ENCODE assay signal across 8 mouse cellular contexts in the genomic region with DNA sequence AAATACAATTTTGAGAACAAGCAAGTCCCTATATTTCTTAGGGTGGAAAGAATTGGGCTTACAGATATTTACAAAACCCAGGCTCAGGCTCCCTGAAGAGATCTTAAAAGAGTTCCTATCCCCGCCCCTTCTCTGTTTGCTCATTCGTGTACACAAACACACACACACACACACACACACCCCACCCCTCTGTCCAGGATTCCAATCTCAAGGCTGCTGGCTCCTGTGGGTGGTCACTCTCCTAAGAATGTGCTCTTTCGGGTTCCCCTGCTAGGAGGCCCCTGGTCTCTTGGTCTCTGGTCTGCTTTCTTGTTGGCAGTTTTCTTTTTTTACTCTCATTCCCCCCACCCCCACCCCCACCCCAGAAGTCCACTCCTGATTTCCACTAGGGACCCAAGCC. TPM values are rescaled to one million over a fixed set of nuclear protein-coding genes. Genes with fewer than 3 reads are reported as not detected.
A peak's percentile ranks its signal among the peaks of the same experiment; 100 is the strongest.
DNase-seq lines count a peak whose midpoint lies in the region; ATAC-seq and TF ChIP-seq lines count a peak whose summit lies in the region.

No protein-coding gene starts in this region.

- H3K27me3 ChIP-seq in hindbrain, embryonic 11.5 days (ENCODE audit: control insufficient read depth, insufficient read depth, low read length), result no peaks in the 10 kb centered on the region

- peak; percentile 9 for DNase-seq in adrenal gland, postnatal 10 days
- no peak for DNase-seq in adrenal gland, adult 8-10 months
- DNase-seq in brain, embryonic 14.5 days (ENCODE audit: low read depth), result peak; percentile 54
- DNase-seq in hindbrain, embryonic 11.5 days (ENCODE audit: low spot score), result no peak
- peak; percentile 54 to 57 for DNase-seq in lung, postnatal 4 days
- no peak for DNase-seq in cerebellum, adult 8-10 months
- DNase-seq in thymus, postnatal 0 days (ENCODE audit: low spot score), result no peak
- no peak for DNase-seq in left cerebral cortex, adult 11 months (ENCODE audit: low spot score)

- peak; percentile 45; the same call in 1 of the 2 replicates for ATAC-seq in hindbrain, embryonic 11.5 days (ENCODE audit: low FRiP score)

- 0 out of 2 replicates have a peak overlapping the region, but pooled peaks have one; percentile 5 for H3K4me2 ChIP-seq in hindbrain, embryonic 11.5 days (replicated peaks; ENCODE audit: low read depth, low read length)

- H3K9me3 ChIP-seq in hindbrain, embryonic 11.5 days (ENCODE audit: control insufficient read depth, low read length), result no peaks in the 10 kb centered on the region

- H3K4me3 ChIP-seq in hindbrain, embryonic 11.5 days (ENCODE audit: low read depth, low read length), result no peak overlapping the region

- no peaks in the 10 kb centered on the region for H3K4me1 ChIP-seq in hindbrain, embryonic 11.5 days (replicated peaks; ENCODE audit: control insufficient read depth, insufficient read depth, low read length)

- no peak overlapping the region for H3K9ac ChIP-seq in hindbrain, embryonic 11.5 days (ENCODE audit: low read depth, low read length)

- TF ChIP-seq POLR2A in brain, embryonic 14.5 days (IDR thresholded peaks at IDR 0.05; ENCODE audit: borderline replicate concordance, extremely low read depth, insufficient read depth, insufficient read length, poor library complexity, severe bottlenecking), result no peak

- no peak for TF ChIP-seq CTCF in brain, embryonic 14.5 days (IDR thresholded peaks at IDR 0.05; ENCODE audit: borderline replicate concordance, extremely low read depth, insufficient read depth, insufficient read length)

- no peak overlapping the region for H3K27ac ChIP-seq in hindbrain, embryonic 11.5 days (ENCODE audit: low read depth, low read length)

- H3K36me3 ChIP-seq in hindbrain, embryonic 11.5 days (ENCODE audit: control insufficient read depth, insufficient read depth, low read length), result no peaks in the 10 kb centered on the region

- 31% methylated on average over 3 of the region's 3 CpGs for WGBS in hindbrain, embryonic 11.5 days

RNA-seq across cellular contexts. Expression of gene Igf1r, which starts 41.7 kb away (rescaled TPM):
- 10 to 100 TPM; 49.2 to 53.4 TPM for total RNA-seq in adrenal gland, postnatal 10 days (2021)
- total RNA-seq in adrenal gland, adult 8-10 months (2022), result 100 to 1,000 TPM in 2 of 4 experiments, 10 to 100 TPM in 2; 81.3 to 138 (median 103) TPM
- polyA plus RNA-seq in brain, embryonic 14.5 days (2012; rRNA removed), result 26.5 and 40.6 TPM in 2 replicates
- 20.5 and 35.7 TPM in 2 replicates for polyA plus RNA-seq in hindbrain, embryonic 11.5 days (2014; fragmentation: Nextera tagmentation; extraction: Ambion mirVana)
- 7.3 and 8.5 TPM in 2 replicates for polyA plus RNA-seq in thymus, postnatal 0 days (2015; fragmentation: Nextera tagmentation; extraction: Ambion mirVana)

Comparison
In these comparisons a context has a peak if more than half of its experiments do, and no peak if none do; other contexts are left out.
1. DNase-seq: peak in adrenal gland, postnatal 10 days (single experiment), brain, embryonic 14.5 days (single experiment) and lung, postnatal 4 days (2 of 2); none in adrenal gland, adult 8-10 months (single experiment), hindbrain, embryonic 11.5 days (single experiment), cerebellum, adult 8-10 months (single experiment), thymus, postnatal 0 days (single experiment) and left cerebral cortex, adult 11 months (single experiment).